Mouse (Mus musculus): Measurements from ENCODE around the gene Psmb10.

Gene Psmb10

DNA sequence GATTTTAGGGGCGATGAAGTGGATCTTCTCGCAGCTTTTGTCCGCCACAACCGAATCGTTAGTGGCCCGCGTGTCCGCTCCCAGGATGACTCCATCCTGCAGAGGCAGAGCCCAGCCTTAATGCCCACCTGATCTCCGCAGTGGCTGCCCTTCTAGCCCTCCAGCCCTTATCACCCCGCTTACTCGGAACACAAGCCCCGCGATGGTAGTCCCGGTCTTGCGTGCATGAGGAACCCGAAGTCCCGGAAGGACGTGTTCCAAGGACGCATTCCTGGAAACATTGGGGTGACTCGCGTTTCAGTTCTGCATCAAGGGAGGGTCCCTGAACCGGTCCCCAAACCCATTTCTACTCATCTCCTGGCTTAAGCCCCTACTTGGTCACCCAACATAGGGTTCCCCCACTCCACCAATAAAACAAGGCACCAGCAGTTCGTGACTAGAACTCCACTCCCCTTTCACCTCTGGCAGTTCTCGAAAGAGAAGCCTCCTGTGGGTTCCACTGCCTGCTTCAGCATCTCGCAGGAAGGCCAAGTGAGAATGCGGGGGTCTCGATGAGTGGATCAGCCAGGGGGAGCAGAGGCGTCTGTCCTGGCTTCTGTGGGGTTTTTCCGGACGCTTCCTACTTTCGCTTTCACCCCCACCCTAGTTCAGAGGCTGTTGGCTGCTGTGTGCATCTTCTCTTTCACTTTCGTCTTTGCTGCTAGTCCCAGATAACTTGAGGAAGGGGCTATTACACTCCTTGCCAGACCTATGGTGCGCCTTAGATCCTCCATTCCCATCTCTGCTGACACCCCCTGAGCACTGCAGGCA, 543 bp downstream of the Psmb10 start:
- DNase-seq (ENCODE audit: low read depth, low spot score): no peak

DNA sequence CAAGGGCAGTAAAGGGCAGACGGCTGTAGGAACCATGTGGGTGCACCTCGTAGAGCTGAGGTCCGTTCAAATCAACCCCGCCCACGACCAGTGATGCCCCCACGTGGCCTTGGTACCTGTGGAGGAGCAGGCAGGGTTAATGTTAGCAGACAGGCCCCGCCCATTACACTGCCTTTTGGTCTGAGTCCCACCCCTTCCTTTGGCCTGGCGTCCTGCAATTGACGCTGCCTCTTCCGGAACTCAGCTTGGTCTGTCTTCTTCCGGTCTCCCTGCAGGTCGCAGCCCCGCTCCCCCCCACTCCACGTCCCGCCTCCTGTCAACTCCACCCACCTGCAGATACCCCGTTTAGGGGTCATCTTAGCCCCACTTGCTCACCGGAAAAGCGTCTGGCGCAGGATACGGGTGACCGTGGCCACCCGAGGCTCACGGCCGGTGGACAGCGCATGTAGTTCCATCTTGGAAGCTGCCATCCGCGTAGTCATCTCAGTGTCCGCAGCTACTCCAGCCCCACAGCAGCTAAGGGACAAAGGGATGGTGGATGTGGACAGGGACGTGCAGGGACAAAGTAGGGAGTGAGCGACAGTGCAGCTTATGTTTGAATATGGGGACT, 1.3 kb downstream of the Psmb10 start:
- DNase-seq (ENCODE audit: low read depth, low spot score): peak; percentile 84

DNA sequence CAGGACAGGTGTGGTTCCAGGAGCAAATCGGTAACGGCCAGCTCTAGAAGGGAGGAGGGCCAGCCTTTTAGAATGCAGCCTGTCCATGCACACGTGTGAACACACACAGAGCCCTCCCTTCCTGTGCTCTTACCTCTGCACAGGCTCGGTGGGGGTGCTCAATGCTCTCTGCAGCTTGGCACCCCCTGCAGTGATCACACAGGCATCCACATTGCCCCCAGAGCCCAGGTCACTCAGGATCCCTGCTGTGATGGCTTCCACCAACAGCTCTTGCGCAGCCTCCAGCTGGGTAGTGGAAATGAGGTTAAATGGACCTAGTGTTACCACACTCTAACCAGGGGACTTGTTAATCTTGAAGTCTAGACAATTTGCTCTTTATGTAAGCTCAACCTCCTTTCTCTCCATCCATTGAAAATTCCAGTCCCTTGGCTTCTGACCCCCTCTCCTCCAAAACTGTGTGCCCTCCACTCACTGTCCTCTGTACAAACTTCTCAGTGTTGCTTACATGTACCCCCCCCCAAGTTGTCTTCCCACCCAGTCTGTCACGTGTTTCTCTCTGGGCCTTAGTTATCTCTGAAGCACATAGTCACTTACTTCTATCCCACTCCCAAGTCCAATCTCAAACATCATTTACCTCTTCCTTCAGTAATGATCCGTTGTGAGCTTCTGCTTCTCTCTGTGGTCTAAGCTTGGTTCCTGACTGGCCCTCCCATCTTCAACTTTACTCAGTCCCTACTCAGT, 2.2 kb downstream of the Psmb10 start:
- no peak for DNase-seq (ENCODE audit: low read depth, low spot score)

DNA sequence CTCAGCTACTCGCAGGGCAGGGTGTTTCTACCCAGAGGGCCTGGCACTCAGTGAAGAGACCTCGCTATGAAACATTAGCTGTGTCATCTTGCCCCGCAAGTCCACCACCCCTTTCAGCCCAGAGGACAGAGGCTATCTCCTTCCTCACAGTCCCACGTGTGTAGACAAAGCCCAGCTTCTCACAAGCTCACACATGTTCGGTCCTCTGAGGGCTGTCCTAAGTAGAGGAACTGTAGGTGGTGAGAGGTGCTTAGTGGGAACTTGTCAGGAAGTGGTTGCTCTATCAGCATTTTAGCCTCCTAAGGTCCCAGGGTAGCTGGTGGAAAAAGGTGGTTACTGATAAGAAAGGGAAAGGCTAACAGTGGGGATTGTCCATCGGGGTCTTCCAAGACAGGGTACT, 3.1 kb downstream of the Psmb10 start:
- DNase-seq (ENCODE audit: low read depth, low spot score): no peak

DNA sequence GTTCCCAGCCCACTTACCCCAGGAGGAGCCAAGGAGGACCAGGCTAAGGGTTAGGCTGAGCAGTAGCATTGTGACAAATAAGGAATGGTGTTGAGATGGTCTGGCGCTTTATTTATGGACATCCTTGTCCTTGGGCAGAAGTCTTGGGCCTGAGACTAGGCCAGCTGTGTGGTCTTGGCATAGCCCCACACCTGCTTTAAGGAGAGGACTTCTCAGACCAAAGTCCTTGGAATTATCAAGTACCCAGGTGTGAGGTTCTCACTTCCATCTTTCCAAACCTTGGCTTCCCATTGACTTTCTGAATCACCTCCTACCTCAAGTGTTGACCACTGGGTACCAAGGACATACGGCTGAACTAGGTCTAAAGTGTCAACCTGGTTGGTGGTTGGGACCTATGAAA, 4.5 kb downstream of the Psmb10 start, which contains the start of gene Ctrl:
Gene Ctrl (minus strand): TSS at position 101 of the 400 bp plus-strand sequence.
- no peak for DNase-seq (ENCODE audit: low read depth, low spot score)

DNA sequence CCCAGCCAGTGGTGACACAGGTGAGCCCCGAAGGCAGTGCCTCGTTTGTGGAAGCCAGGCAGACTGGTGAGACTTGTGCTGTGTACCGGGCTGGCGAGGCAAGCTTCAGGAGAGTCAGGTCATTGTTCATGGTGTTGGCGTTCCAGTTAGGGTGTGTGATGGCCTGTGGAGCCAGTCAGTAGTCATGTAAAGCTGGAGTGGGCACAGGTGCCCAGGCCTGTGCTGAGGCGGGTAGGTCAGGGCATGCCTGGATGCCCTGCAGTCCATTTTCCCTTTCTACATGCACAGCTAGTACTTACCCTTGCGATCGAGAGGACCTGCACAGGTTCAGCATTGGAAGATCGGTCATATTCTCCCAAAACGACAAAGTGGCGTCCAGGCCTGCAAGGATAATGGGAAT, 5.7 kb downstream of the Psmb10 start:
- no peak for DNase-seq (ENCODE audit: low read depth, low spot score)

DNA sequence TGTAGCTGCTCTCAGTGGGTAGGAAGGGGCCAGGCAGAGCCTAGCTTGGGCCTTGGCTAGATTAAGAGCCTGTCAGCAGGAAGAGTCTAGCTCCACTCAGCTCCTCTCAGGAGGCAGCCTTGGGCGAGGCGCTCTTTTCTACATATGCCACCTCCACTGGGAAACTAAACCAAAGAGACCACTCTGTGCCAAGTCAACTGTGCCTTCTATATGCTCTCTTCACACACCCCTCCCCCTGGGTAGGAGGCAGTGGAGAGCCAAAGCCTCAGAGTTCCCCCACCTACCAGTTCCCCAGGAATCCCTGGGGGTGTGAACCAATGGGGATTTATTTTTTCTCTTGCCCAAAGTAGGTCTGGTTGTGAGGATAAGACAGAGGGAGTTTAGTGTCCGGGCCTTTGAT, 7.0 kb downstream of the Psmb10 start:
- DNase-seq (ENCODE audit: low read depth, low spot score): no peak

DNA sequence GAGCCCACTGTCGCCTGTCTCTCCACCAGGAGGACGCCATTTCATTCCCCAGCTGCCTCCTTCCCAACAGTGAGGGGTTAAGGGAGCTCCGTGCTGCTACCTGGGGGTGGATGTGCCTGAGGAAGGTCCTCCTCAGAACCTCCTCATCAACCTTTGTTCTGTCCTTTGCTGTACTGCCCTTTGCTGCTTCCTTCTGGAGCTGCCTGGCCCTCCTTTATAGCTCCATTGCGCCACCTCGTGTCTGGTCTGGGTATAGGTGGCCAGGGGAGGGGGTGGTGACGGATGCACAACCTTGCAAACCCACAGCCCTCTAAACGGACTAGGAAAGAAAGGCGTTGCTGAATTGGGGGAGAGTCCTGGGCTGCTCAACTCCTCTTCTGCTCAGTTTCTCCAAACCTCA, 7.6 kb downstream of the Psmb10 start:
- peak; percentile 68 for DNase-seq (ENCODE audit: low read depth, low spot score)

DNA sequence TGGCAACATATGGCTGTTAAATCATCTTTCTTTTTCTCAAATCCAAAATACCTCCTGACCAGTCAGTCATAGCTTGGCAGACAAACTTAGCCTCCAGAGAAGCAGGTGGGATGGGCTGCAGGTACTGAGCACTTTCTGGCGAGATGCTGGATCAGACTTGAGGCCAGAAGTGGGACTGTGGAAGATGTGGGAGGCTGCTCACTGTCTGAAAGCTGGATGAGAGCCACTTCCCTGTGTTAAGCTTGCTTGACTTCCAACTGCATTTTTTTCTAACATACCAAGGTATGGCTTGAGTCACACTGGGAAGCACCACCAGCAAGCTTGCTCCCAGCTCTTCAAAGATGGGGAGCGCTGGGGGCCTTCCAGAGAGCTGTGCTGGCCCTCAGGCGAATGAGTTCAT, 13.1 kb downstream of the Psmb10 start:
- DNase-seq (ENCODE audit: low read depth, low spot score): no peak

DNA sequence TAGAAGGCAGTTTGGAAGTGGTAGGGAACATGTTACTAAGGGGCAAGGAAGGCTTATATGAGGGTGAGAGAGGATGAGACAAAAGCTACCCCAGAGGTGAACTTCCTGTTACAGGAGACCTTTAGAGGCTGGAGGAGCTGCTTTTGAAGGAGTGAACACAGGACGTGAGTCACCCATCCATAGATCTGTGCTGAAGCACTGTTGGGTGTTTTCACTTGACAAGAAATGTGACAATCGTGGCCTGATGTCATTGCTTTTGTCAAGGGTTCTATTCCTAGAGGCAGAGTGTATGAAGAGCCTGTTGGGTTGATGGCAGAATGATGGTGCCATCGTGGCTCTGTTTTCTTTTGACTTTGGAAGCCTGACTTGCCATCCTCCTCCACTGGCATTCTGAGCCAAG, 18.9 kb downstream of the Psmb10 start:
- DNase-seq (ENCODE audit: low read depth, low spot score): no peak

DNA sequence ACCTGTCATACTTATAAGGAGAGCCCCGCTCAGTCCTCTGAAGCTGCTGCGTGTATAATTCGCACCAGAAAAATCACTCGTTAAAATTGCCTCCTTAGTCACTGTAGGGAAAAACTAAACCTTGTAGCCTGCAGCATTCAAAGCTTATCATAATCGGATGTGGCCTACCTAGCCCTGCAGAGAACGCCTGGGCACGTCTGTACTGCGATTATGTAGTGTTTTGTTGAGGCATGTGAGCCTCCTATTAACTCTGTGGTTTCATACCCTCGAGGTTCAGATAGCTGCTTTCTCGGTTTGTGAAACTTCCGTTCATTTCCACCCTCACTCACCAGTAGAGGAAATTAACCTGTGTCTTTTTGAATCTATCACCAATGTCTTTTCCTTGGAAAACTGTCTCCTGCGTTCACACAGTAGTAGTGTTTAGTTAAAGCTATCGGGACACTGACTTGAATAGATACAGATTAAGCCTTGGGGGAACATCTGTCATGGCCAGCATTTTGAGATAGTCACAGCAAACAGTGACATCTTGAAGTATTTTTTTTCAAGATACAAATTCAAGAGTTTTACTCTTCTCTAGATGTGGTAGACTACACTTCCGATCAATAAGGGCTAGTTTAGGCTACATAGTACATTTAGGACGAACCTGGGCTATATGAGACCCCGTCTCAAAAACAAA, 37.2 kb downstream of the Psmb10 start:
- no peak for DNase-seq (ENCODE audit: low read depth, low spot score)

DNA sequence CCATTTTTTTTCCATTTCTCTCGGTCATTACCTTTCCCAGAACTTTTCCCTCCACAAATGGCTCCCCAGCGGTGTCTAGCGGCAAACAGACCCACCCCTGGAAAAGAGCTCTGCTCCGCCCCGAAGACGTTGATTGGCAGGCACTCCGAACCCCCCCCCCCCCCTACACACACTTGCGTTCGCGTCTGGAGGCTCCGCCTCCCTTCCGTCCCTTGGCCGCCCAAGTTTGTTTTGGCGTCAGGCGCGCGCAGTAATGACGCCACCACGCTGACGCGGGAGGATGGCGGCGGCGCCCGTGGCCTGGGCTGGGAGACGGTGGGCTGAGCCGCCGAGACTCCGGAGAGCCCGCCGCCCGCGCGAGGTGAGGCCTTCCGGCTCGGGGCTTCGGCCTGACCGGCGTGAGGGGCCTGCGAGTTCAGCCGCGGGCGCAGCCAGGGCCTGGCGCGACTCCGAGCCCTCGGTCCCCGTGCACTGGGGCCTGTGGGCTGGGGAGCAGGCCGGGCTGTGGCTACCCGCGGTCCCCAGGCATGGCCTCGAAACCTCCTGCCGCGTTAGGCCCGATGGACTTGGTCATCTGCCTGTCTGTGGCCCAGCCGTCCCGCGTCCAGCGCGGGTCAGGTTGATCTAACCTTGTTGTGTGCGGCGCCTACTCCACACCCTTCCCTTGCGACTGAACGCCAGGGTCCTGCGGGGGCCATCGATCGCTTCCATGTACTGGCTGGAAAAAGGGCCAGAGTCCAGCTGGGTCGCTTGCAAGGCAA, 37.9 kb downstream of the Psmb10 start, which contains the start of gene Pskh1:
Gene Pskh1 (plus strand): TSS at position 262 of the 761 bp plus-strand sequence.
- DNase-seq (ENCODE audit: low read depth, low spot score): peak; percentile 95

DNA sequence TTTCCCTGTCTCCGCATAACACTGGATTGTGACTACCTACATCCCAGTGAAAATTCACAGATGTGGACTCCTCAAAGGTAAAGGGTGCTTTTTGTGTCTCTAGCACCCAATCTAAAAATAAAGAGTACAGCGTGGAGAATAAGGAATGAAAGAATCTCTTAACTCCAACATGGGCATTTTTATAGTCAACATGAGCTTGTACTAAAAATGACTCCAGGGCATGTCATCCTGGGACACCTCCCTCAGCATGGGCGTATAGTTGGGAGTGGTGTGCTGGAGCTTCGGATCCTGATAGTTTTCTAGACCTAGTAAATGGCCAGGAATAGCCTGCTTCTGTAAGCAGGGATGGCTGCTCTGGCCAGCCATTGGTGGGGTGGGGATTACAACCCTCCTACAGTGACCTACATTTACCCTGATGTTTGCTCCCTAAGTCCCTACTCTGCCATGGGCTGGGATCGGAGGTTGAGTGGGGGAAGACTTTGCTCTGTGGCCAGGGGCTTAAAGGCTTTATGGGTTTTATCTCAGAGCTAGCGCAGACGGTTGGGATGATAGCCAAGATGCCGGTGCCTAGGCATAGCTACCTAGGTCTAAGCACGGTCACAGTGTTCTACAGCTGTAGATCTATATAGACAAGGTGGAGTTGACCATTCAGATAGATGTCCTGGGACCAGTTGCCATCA, 40.3 kb downstream of the Psmb10 start:
- DNase-seq (ENCODE audit: low read depth, low spot score): no peak

DNA sequence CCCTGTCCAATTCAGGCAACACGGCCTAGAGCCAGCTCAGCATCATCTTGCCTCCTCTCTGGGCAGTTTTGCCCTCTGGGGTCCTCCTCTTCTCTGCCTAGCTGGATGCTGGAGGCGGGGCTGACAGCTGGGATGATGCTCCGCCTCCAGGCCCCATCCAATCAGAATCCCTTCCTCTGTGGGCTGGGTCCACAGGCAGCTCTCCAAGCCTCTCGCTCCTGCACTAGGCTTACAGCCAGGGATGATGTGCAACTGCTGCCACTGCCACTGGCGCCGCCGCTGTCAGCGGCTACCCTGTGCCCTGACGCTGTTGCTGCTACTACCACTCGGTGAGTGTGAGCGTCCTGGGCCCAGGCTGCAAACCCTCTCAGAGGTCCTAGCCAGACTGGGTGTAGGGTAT, 44.9 kb downstream of the Psmb10 start, which contains the start of gene Nrn1l:
Gene Nrn1l (plus strand): TSS at position 229 of the 400 bp plus-strand sequence.
- peak; percentile 58 for DNase-seq (ENCODE audit: low read depth, low spot score)

DNA sequence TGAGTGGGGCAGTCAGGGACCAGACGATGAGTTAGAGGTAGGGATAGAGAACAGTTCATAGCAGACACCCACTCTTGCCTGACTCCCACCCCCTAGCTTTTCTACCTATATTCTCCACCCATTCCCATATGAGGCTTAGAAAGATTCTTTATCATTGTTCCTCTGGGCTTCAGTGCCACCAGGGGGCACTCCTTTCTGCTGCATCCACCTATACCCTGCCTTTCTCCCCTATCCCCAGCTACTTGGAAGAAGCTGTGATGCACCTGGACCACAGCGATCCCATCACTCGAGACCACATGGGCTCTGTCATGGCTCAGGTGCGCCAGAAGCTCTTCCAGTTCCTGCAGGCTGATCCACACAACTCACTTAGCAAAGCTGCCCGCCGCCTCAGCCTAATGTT, 45.8 kb downstream of the Psmb10 start:
- DNase-seq (ENCODE audit: low read depth, low spot score): no peak

DNA sequence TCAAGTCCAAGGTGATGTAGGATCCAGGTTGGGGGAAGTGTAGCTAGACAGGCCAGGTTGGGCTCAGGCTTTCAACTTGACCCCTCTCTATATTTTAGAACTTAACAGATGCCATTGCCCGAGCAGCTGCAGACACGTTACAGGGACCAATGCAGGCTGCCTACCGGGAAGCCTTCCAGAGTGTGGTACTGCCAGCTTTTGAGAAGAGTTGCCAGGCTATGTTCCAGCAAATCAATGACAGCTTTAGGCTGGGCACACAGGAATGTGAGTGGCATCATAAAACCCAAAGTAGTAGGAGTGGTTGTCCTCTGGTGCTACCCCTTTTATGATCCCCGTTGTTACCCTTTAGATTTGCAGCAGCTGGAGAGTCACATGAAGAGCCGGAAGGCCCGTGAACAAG, 47.4 kb downstream of the Psmb10 start:
- DNase-seq (ENCODE audit: low read depth, low spot score): no peak

DNA sequence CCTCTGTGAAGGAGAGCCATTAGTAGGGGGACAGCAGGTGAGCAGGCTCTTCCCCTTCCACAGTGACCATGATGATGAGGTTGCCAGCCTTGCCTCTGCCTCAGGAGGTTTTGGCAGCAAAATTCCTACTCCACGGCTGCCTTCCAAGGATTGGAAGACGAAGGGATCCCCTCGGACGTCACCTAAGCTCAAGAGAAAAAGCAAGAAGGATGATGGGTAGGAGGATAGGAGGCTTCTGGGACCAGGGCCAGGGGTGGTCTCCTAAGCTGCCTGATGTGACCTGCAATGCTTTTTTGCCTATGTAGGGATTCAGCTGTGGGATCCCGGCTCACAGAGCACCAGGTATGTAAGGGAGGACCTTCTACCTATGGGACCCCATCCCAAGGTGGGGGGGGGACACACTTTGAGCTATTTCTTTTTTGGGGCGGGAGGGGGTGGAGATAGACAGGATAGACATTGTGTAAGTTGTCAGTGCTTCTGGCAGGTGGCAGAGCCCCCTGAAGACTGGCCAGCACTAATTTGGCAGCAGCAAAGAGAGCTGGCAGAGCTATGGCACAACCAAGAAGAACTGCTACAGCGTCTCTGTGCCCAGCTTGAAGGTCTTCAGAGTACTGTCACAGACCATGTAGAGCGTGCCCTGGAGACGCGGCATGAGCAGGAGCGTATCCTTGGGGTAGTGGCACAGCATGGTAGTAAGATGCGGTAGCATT, 48.3 kb downstream of the Psmb10 start:
- no peak for DNase-seq (ENCODE audit: low read depth, low spot score)
